Mouse (Mus musculus) midbrain, embryonic 12.5 days (tissue): ENCODE data around the gene Prokr2. TPM values are rescaled to one million over a fixed set of nuclear protein-coding genes. Genes with fewer than 3 reads are reported as not detected.
"Not testable (repeated sequence)": the region's sequence is repeated elsewhere in the genome, so short reads cannot be mapped to it uniquely, and the experiment has no call there.

Experiments used
- ATAC-seq: fragments of 200-750 bp; cut with Nextera tagmentation; 2 replicates; pipeline ENCODE4 v1.8.0; 2017; ENCODE audit warnings: low read depth, moderate TSS enrichment, moderate library complexity; ENCODE audit not compliant: low FRiP score
- H3K27ac ChIP-seq: fragments of 300-500 bp; sonication (generic); replicated peaks from 2 replicates; pipeline ENCODE4 v1.5.1; 2016; ENCODE audit warnings: mild to moderate bottlenecking
- H3K27me3 ChIP-seq: fragments of 300-500 bp; sonication (generic); 2 replicates; pipeline ENCODE4 v1.6.1; 2016; ENCODE audit warnings: mild to moderate bottlenecking
- H3K36me3 ChIP-seq: fragments of 300-500 bp; sonication (generic); 2 replicates; pipeline ENCODE4 v1.6.1; 2016
- H3K4me1 ChIP-seq: fragments of 300-500 bp; sonication (generic); 2 replicates; pipeline ENCODE4 v1.6.1; 2016
- H3K4me2 ChIP-seq: fragments of 300-500 bp; sonication (generic); replicated peaks from 2 replicates; pipeline ENCODE4 v1.6.1; 2016; ENCODE audit warnings: mild to moderate bottlenecking, moderate library complexity
- H3K4me3 ChIP-seq: fragments of 300-500 bp; sonication (generic); 2 replicates; pipeline ENCODE4 v1.5.1; 2016; ENCODE audit warnings: mild to moderate bottlenecking
- H3K9ac ChIP-seq: fragments of 300-500 bp; sonication (generic); replicated peaks from 2 replicates; pipeline ENCODE4 v1.6.1; 2016; ENCODE audit warnings: mild to moderate bottlenecking, moderate library complexity
- H3K9me3 ChIP-seq: fragments of 300-500 bp; sonication (generic); 2 replicates; pipeline ENCODE4 v1.6.1; 2016; ENCODE audit warnings: mild to moderate bottlenecking
- WGBS: fragments of 180-500 bp; shearing (Covaris S2); methylation state at CpG from one replicate; pipeline ENCODE4 v1.1.7; 2016; 5-methylcytosine and 5-hydroxymethylcytosine counted together
- polyA plus RNA-seq: library from polyadenylated mRNA; unstranded; fragments of >200 nt; fragmentation: Nextera tagmentation; extraction: Ambion mirVana; gene quantifications from 2 replicates; pipeline ENCODE4 v1.2.1, GENCODE M21; 2016

Gene Prokr2
- polyA plus RNA-seq, 1 experiment from 2014 or later, result 1.5 TPM

DNA sequence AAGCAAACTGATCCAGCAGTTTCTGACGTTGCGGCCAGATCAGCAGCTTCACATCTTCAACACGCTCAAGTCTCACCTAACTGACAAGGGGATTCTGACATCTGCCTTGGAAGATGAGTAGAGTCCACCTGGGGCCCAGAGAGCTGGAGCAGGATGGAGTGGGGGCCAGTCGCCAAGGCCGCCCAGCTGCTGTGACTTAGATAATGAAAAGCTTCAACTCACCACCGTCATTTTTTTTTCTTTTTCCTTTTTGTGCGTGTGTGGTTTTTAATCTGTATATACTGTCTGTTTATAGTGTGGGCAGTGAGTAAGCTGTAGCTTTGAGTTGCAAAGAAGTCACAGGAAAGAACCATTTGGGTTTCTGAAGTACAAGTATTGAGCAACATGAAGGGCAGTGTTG lies 80.1 kb downstream of the Prokr2 start:
- Histone ChIP-seq H3K4me2 (no peak overlapping the region), H3K4me3 (no peak overlapping the region), H3K27me3 (no peaks in the 10 kb centered on the region), H3K4me1 (no peaks in the 10 kb centered on the region), H3K9ac (no peak overlapping the region), H3K9me3 (no peaks in the 10 kb centered on the region), H3K27ac (no peak overlapping the region), H3K36me3 (peaks cover 65% of the 10 kb centered on the region)
- WGBS, result 91% methylated on average over 7 of the region's 7 CpGs
- ATAC-seq, result no peak

DNA sequence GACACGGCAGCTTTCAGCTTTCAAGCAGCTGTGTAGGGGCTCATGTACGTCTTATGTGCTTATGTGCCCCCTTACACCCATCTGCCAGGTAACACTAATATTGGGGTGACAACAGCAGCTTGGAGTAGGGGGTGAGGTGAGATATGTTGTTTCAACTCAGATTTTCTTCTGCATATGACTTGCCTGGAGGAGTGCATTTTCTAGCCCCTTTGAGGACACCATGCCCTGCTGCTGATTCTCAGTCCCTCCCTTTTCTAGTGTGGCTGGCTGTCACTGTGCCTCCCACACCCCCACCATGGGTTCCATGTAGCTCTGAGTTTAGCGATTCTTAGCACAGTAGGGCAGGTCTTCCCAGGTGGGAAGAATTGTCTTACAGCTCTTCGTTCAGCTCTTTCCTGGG lies 83.8 kb downstream of the Prokr2 start:
- no peak for ATAC-seq
- Histone ChIP-seq H3K4me3 (no peak overlapping the region), H3K9me3 (no peaks in the 10 kb centered on the region), H3K36me3 (peaks cover 84% of the 10 kb centered on the region), H3K4me1 (no peaks in the 10 kb centered on the region), H3K27ac (no peak overlapping the region), H3K9ac (no peak overlapping the region), H3K4me2 (no peak overlapping the region), H3K27me3 (no peaks in the 10 kb centered on the region)
- WGBS, result 93% methylated on average over 4 of the region's 4 CpGs

DNA sequence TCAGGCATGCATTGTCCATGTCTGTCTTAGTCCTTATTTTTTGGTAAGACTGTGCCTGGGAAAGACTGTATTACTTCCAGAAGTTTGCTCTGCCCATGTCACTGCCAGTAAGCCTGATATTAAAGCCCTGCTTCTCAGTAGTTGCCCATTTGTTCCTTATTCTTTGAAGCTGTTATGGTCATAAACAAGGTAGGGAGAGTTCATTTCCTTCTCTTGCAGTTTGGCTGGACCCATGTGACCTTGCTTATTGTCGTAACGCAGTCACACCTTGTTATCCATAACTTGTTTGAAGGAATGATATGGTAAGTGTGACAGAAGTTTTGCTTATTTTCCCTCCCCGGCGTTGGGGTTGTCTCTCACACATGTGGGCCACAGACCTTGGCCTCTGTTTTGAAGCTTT lies 87.0 kb downstream of the Prokr2 start:
- no peak for ATAC-seq
- Histone ChIP-seq H3K9ac (no peak overlapping the region), H3K9me3 (no peaks in the 10 kb centered on the region), H3K4me1 (no peaks in the 10 kb centered on the region), H3K4me3 (no peak overlapping the region), H3K27me3 (no peaks in the 10 kb centered on the region), H3K36me3 (peaks cover 91% of the 10 kb centered on the region), H3K27ac (no peak overlapping the region), H3K4me2 (no peak overlapping the region)
- WGBS, result 92% methylated on average over 4 of the region's 4 CpGs

DNA sequence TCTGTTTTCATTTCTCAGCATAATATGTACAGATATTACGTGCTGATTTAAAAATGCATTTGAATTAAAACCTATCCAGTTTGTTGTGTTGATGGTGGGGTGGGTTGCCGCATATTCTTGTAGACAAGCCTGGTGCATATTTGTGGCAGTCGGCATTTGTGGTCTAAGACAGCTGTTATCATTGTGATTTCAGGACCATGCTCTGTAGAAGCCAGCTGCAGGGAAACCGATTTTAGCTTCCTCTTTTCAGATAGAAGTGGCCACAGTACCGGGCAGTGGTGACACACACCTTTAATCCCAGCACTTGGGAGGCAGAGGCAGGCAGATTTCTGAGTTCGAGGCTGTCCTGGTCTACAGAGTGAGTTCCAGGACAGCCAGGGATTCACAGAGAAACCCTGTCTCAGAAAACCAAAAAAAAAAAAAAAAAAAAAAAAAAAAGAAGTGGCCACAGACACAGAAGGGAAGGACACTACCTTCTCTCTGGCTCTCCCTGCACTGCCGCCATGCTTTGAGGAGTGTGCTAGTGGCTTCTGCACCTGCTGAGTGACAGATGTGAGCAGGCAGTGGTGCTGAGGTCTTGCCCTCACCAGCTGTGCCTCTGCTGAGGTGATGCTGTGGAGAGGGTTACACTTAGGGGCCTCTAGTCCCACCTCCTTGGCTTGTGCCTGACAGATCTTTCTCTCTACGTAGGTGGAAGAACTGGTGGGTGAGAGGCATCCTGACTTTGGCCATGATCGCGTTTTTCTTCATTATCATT lies 91.4 kb downstream of the Prokr2 start:
- H3K9ac ChIP-seq, result no peak overlapping the region
- H3K4me3 ChIP-seq, result no peak overlapping the region
- peaks cover 55% of the 10 kb centered on the region for H3K36me3 ChIP-seq
- no peak overlapping the region for H3K4me2 ChIP-seq
- no peaks in the 10 kb centered on the region for H3K9me3 ChIP-seq
- peaks cover 16% of the 10 kb centered on the region for H3K4me1 ChIP-seq
- H3K27me3 ChIP-seq, result no peaks in the 10 kb centered on the region
- H3K27ac ChIP-seq, result no peak overlapping the region
- ATAC-seq, result no peak
- 95% methylated on average over 10 of the region's 10 CpGs for WGBS

DNA sequence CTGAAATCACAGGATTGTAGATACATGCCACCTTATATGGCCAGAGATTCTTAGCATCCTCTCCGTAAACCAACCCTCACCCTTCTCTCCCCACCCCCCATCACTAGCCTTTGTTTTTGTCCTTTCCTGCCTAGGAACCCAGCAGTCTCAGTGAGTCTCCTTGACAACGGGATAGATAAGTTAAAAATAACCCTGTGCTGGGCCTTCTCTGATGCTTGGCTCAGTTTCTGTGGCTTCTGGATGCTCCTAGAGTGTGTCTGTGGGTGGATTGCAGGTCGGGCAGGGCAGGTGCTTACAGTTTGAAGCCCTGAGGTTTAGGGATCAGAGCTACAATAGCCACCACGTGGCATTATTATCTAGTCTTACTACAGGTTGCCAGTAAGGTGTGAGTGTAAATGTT lies 93.2 kb downstream of the Prokr2 start:
- Histone ChIP-seq H3K9ac (no peak overlapping the region), H3K27ac (no peak overlapping the region), H3K4me1 (peaks cover 16% of the 10 kb centered on the region), H3K27me3 (no peaks in the 10 kb centered on the region), H3K36me3 (peaks cover 37% of the 10 kb centered on the region), H3K9me3 (no peaks in the 10 kb centered on the region; the same call in 1 of the 2 replicates), H3K4me2 (no peak overlapping the region), H3K4me3 (no peak overlapping the region)
- WGBS, result 25% methylated on average over 4 of the region's 4 CpGs
- no peak for ATAC-seq

DNA sequence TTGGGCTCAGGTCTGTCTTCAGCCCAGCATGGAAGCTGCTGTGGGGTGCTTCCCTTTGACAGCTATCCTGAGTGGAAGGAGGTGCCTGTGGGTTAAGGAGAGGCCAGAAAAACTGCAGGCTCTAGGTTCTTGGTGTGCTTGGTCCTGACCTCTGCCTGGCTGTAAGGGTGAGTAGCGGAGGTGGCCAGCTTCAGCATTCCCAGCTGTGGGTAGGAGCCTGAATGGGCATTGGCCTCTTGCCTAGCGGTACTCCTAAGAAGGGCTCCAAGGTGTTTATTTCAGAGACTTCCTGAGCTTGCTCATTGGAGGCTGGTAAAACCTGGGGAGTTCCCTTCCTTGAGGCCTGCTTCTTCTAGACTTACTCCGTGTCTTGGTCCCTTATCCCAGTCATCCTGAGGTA lies 94.0 kb downstream of the Prokr2 start:
- 68% methylated on average over 3 of the region's 3 CpGs for WGBS
- Histone ChIP-seq H3K9me3 (peaks cover 3% of the 10 kb centered on the region; the same call in 1 of the 2 replicates), H3K4me3 (no peak overlapping the region), H3K27ac (no peak overlapping the region), H3K4me1 (peaks cover 16% of the 10 kb centered on the region), H3K4me2 (no peak overlapping the region), H3K36me3 (peaks cover 32% of the 10 kb centered on the region), H3K27me3 (no peaks in the 10 kb centered on the region), H3K9ac (no peak overlapping the region)
- no peak for ATAC-seq

DNA sequence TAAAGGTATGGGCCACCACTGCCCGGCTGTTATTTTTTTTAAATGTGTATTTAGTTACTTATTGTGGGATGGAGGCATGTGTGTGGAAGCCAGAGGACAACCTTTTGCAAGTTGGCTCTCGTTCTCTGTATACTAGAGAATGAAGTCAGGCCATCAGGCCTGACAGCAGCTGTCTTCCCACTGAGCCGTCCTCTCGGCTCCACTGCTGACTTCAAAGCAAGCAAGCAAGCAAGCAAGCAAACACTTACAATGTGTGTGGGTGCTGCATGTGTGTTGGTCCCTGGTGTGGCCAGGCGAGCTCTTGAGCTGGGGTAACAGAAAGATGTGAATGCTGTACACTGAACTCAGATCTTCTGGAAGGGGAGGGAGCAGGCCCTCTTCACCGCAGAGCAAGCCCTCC lies 94.4 kb downstream of the Prokr2 start:
- Histone ChIP-seq H3K4me2 (no peak overlapping the region), H3K9me3 (peaks cover 3% of the 10 kb centered on the region; the same call in 1 of the 2 replicates), H3K4me3 (no peak overlapping the region), H3K36me3 (peaks cover 28% of the 10 kb centered on the region), H3K4me1 (peaks cover 16% of the 10 kb centered on the region), H3K27ac (no peak overlapping the region), H3K9ac (no peak overlapping the region), H3K27me3 (no peaks in the 10 kb centered on the region)
- 70% methylated on average over 6 of the region's 6 CpGs for WGBS
- no peak for ATAC-seq

DNA sequence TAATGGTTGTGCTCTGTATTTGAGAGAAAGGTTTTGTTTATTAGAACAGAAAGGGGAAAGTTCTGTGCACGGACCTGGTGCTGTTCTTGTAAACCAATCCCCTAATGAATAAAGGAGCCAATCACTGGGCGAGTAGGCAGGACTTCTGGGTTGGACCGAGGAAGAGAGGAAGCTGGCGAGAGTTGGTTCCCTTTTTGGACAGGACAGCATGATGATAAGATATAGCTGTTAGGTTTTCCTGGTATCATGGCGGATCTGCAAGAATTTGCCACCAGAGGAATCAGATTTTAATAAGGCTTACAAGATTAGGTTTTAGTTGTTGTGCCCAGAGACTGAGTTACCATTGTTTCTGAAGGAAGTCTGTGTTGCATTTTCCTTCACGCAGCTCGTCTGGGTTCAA lies 96.0 kb downstream of the Prokr2 start:
- not testable (repeated sequence) for H3K27ac ChIP-seq, H3K9me3 ChIP-seq, H3K4me2 ChIP-seq, ATAC-seq, H3K9ac ChIP-seq, H3K4me3 ChIP-seq
- peaks cover 13% of the 10 kb centered on the region; the same call in 1 of the 2 replicates for H3K27me3 ChIP-seq
- 84% methylated on average over 5 of the region's 7 CpGs for WGBS
- peaks cover 12% of the 10 kb centered on the region for H3K36me3 ChIP-seq
- H3K4me1 ChIP-seq, result peaks cover 22% of the 10 kb centered on the region

Other genes starting within 250 kb of the Prokr2 start
- gene Slc23a2, start 240.3 kb downstream of the Prokr2 start, polyA plus RNA-seq, result 17.5 and 18.5 TPM in 2 replicates
- gene Tmem230, start 137.6 kb downstream of the Prokr2 start, polyA plus RNA-seq, result 54.7 and 57.2 TPM in 2 replicates
- 261 and 265 TPM in 2 replicates for gene Pcna, start 132.1 kb downstream of the Prokr2 start, polyA plus RNA-seq
- gene Cds2, start 122.3 kb downstream of the Prokr2 start, polyA plus RNA-seq, result 33.5 and 34.7 TPM in 2 replicates
- gene Gpcpd1, start 202.3 kb upstream of the Prokr2 start, polyA plus RNA-seq, result 62.3 and 64.4 TPM in 2 replicates